Mouse (Mus musculus): ENCODE results near the gene Ttc39a. TPM values are rescaled to one million over a fixed set of nuclear protein-coding genes. Genes with fewer than 3 reads are reported as not detected.

Ttc39a gene
- total RNA-seq, 2 experiments from 2014 or later, result 1.4 to 2.4 TPM

GRCm38 (mm10) chr4:109448531-109448930 lies 42.1 kb downstream of the Ttc39a start:
- DNase-seq (ENCODE audit: low spot score in 2 of 2), result no peak

- no peak for DNase-seq (ENCODE audit: low spot score in 2 of 2)
These were observed 50.4 kb downstream of the Ttc39a start for GRCm38 (mm10) chr4:109456821-109457220.

GRCm38 (mm10) chr4:109460421-109461179 lies 54.2 kb downstream of the Ttc39a start:
- no peak for DNase-seq (ENCODE audit: low spot score in 2 of 2)

GRCm38 (mm10) chr4:109463892-109464291 lies 57.5 kb downstream of the Ttc39a start:
- DNase-seq (ENCODE audit: low spot score in 2 of 2), result no peak

GRCm38 (mm10) chr4:109467687-109468086 lies 61.3 kb downstream of the Ttc39a start:
- DNase-seq (ENCODE audit: low spot score in 2 of 2), result no peak

GRCm38 (mm10) chr4:109471606-109472005 lies 65.2 kb downstream of the Ttc39a start:
- no peak for DNase-seq (ENCODE audit: low spot score in 2 of 2)

- no peak for DNase-seq (ENCODE audit: low spot score in 2 of 2)
These were observed 66.1 kb downstream of the Ttc39a start for GRCm38 (mm10) chr4:109472566-109472965.

- DNase-seq (ENCODE audit: low spot score in 2 of 2), result no peak
These were observed 68.7 kb downstream of the Ttc39a start for GRCm38 (mm10) chr4:109475078-109475477.

GRCm38 (mm10) chr4:109475577-109476553 lies 69.4 kb downstream of the Ttc39a start:
- peak; percentile 26 to 59 for DNase-seq (ENCODE audit: low spot score in 2 of 2)

- peak; percentile 86 to 88 for DNase-seq (ENCODE audit: low spot score in 2 of 2)
These were observed 70.2 kb downstream of the Ttc39a start for GRCm38 (mm10) chr4:109476554-109477014.

- DNase-seq (ENCODE audit: low spot score in 2 of 2), result no peak
These were observed 71.0 kb downstream of the Ttc39a start for GRCm38 (mm10) chr4:109477454-109477853.

GRCm38 (mm10) chr4:109481424-109481823 lies 75.0 kb downstream of the Ttc39a start:
- DNase-seq (ENCODE audit: low spot score in 2 of 2), result no peak

- DNase-seq (ENCODE audit: low spot score in 2 of 2), result no peak
These were observed 76.3 kb downstream of the Ttc39a start for GRCm38 (mm10) chr4:109482701-109483100.

- DNase-seq (ENCODE audit: low spot score in 2 of 2), result no peak
These were observed 78.2 kb downstream of the Ttc39a start, which contains the start of gene Rnf11 for GRCm38 (mm10) chr4:109484621-109485020. Rnf11 (minus strand) TSS chr4:109484728.

GRCm38 (mm10) chr4:109488812-109489211 lies 82.4 kb downstream of the Ttc39a start:
- no peak for DNase-seq (ENCODE audit: low spot score in 2 of 2)

- no peak for DNase-seq (ENCODE audit: low spot score in 2 of 2)
These were observed 87.2 kb downstream of the Ttc39a start for GRCm38 (mm10) chr4:109493581-109493980.

Other genes with a start within 250 kb of the Ttc39a start
- gene Osbpl9, start 204.4 kb upstream of the Ttc39a start, total RNA-seq (2021), result 10 to 100 TPM; 56.2 to 59.7 TPM
- gene Calr4, start 172.1 kb upstream of the Ttc39a start, total RNA-seq (2021), result 1 to 10 TPM; 1.3 to 1.6 TPM
- gene Eps15, start 126.4 kb upstream of the Ttc39a start, total RNA-seq (2021), result 100 to 1,000 TPM; 209 to 210 TPM
- 100 to 1,000 TPM; 171 to 186 TPM for gene Rnf11, start 78.1 kb downstream of the Ttc39a start, total RNA-seq (2021)
- gene 4930522H14Rik, start 124.7 kb downstream of the Ttc39a start, total RNA-seq (2021), result not detected